Mouse (Mus musculus) thymus, adult 2 months (tissue): ENCODE measurements at regions not wholly inside any gene's neighbourhood (a gene's known extent, or its start where the extent isn't known, plus 50 kb on each side); places are given as distances from the start of the nearest gene placed in this dataset.

Source experiments
- DNase-seq: peaks from one replicate; pipeline ENCODE4 v3.0.0; 2021
- H3K27ac ChIP-seq: fragments of 200-500 bp; 2 replicates; pipeline ENCODE4 v1.5.1; 2012; ENCODE audit warnings: low read length, control low read depth; ENCODE audit not compliant: control insufficient read depth, insufficient read depth
- H3K27me3 ChIP-seq: fragments of 200-500 bp; 2 replicates; pipeline ENCODE4 v1.6.1; 2012; ENCODE audit warnings: mild to moderate bottlenecking, low read length, moderate library complexity, mixed read lengths; ENCODE audit not compliant: control insufficient read depth, insufficient read depth
- H3K36me3 ChIP-seq: fragments of 200-500 bp; 2 replicates; pipeline ENCODE4 v1.6.1; 2012; ENCODE audit warnings: mild to moderate bottlenecking, low read length, moderate library complexity; ENCODE audit not compliant: control insufficient read depth, insufficient read depth
- H3K4me1 ChIP-seq: fragments of 200-500 bp; replicated peaks from 2 replicates; pipeline ENCODE4 v1.6.1; 2012; ENCODE audit warnings: low read length; ENCODE audit not compliant: control insufficient read depth, insufficient read depth
- H3K4me3 ChIP-seq: fragments of 200-500 bp; 2 replicates; pipeline ENCODE4 v1.5.1; 2012; ENCODE audit warnings: mild to moderate bottlenecking, low read length, control low read depth, moderate library complexity; ENCODE audit not compliant: control insufficient read depth, insufficient read depth
- CTCF ChIP-seq: fragments of 200-500 bp; IDR thresholded peaks from 2 replicates; pipeline ENCODE4 v1.5.1; 2012; ENCODE audit warnings: mild to moderate bottlenecking, control low read depth, low read length, moderate library complexity, borderline replicate concordance; ENCODE audit not compliant: control insufficient read depth, poor library complexity, insufficient read depth; ENCODE audit errors: extremely low read depth
- POLR2A ChIP-seq: fragments of 200-500 bp; IDR thresholded peaks from 2 replicates; pipeline ENCODE4 v1.6.1; 2012; ENCODE audit warnings: mild to moderate bottlenecking, low read length, control low read depth, moderate library complexity; ENCODE audit not compliant: control insufficient read depth, poor library complexity, insufficient read depth; ENCODE audit errors: extremely low read depth
- WGBS: fragments of 180-500 bp; shearing (Covaris S2); methylation state at CpG from one replicate; pipeline ENCODE4 v1.1.7; 2018; 5-methylcytosine and 5-hydroxymethylcytosine counted together

DNA sequence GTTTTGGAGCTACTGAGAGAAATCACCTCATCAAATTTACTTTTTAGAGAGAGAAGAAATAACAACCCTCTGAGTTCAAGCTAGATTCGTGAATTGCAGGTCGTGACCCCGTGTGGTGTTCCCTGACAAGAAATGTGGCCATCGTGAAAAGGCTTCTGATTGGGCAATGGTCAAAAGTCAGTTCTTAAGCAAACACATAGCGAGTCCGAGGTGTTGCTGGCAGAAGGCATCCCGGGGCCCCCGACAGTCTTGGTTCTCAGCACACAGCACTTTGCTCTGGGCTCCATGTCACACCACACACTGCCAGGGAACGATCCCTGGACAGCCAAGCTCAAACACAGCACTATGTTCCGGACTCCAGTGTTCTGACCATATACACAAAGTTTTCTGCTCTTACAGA lies 320.0 kb downstream of the Etnk1 start:
- 97% methylated on average over 10 of the region's 10 CpGs for WGBS
- no peak for DNase-seq
- no peaks in the 10 kb centered on the region for H3K27me3 ChIP-seq
- no peak for TF ChIP-seq POLR2A
- TF ChIP-seq CTCF: no peak
- H3K27ac ChIP-seq: no peak overlapping the region
- H3K36me3 ChIP-seq: no peaks in the 10 kb centered on the region
- no peak overlapping the region for H3K4me3 ChIP-seq
- H3K4me1 ChIP-seq: no peaks in the 10 kb centered on the region

DNA sequence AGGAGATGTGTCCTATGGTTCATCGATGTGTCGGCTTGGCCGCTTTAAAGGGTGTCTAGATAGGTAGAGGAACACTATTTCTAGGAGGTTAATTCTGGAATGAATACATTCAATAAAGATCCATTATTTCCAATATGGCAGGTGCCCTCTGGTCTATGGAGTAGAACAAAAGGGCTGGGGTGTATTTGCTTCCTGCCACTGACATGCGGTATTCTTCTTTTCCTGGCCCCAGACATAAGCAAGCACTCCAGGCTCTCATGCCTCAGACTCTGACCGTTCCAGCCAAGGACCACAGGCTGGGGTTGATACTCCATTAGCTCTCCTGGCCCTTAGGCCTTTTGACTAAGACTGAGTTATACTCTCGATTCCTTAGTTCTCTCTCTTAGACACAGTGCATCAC lies 323.0 kb downstream of the Etnk1 start:
- no peak for DNase-seq
- Histone ChIP-seq H3K27ac (no peak overlapping the region), H3K36me3 (no peaks in the 10 kb centered on the region), H3K4me3 (no peak overlapping the region), H3K27me3 (no peaks in the 10 kb centered on the region), H3K4me1 (no peaks in the 10 kb centered on the region)
- 97% methylated on average over 6 of the region's 6 CpGs for WGBS
- TF ChIP-seq CTCF (no peak), POLR2A (no peak)

DNA sequence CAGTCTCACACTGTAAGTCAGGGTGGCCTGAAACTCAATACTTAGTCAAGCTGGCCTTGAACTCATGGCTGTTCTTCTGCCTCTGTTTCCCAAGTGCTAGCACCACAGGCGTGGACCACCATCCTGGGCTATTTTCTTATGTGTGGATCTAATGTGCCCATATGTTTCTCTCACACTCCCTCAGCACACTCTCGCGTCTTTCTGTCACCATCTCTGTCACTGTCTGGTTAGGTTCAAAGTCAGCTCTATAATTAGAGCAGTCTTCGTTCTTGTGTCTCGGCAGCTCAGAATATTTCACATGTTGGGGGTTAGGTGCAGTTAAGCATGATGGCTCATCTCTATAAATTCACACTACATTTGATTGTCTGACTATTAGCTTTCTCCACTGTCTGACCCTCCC lies 324.4 kb downstream of the Etnk1 start:
- Histone ChIP-seq H3K27me3 (no peaks in the 10 kb centered on the region), H3K36me3 (no peaks in the 10 kb centered on the region), H3K4me3 (no peak overlapping the region), H3K4me1 (no peaks in the 10 kb centered on the region), H3K27ac (no peak overlapping the region)
- no peak for DNase-seq
- TF ChIP-seq CTCF: no peak
- TF ChIP-seq POLR2A: no peak
- 96% methylated on average over 5 of the region's 5 CpGs for WGBS

DNA sequence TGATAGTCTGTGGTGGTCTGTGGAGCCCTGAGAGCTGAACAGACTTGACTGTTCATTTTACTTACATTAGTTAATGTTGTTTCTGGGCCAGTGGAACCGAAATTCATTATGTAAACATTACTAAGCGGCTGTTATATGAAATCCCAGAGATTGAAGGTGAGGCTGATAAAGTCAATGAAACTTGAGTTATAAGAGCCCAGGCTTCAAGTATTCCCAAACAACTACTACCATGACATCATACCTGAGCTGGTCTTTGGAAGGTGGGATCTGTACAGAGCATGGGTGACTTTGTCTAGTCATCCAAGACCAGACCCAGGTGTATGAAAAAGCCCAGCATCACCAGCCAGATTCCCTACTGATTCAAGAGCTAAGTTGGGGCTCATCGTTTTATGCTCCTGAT lies 326.5 kb downstream of the Etnk1 start:
- no peak for DNase-seq
- WGBS: 98% methylated on average over 3 of the region's 3 CpGs
- no peak overlapping the region for H3K27ac ChIP-seq
- no peaks in the 10 kb centered on the region for H3K4me1 ChIP-seq
- no peak for TF ChIP-seq CTCF
- TF ChIP-seq POLR2A: no peak
- no peaks in the 10 kb centered on the region for H3K36me3 ChIP-seq
- no peaks in the 10 kb centered on the region for H3K27me3 ChIP-seq
- no peak overlapping the region for H3K4me3 ChIP-seq

DNA sequence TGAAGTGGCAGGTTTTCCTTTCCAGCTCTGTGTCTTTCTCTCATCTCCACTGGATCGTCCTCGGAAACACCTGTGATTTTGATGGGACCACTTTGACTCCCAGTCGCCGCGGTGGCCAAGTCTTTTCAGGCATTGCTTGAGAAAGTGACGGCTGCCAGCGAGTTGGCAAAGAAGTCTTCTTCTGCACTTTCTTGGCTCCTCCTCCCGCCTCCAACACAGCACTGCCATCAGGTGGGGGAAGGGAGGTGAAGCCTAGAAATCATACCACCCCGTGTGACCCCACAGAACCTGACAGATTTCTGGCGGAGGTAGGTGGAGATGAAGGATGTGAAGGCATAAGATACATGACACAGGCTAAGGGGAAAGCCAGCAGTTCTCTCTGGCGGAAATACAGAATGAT lies 327.3 kb downstream of the Etnk1 start:
- 96% methylated on average over 11 of the region's 11 CpGs for WGBS
- TF ChIP-seq POLR2A (no peak), CTCF (no peak)

DNA sequence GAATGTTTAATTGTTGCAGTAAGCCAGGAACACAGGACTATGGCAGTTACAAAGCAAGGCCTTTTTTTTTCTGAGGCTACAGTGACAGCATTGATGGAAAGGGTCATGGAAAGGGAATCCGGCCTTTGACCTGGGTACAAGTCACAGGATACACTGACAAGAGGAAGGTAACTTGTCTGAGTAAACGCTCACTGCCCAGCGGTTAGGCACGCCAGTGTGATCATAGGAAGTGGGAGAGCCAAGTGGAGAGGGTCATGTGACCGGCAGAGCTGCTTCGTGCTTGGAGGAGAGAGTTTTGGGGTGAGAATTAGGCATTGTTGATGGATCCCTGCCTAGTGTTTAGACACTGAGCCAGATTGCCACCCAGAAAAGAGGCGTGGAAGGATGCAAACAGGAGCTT lies 327.9 kb downstream of the Etnk1 start:
- no peak overlapping the region for H3K27ac ChIP-seq
- WGBS: 71% methylated on average over 7 of the region's 7 CpGs
- TF ChIP-seq POLR2A: no peak
- no peak for TF ChIP-seq CTCF
- H3K36me3 ChIP-seq: no peaks in the 10 kb centered on the region
- no peak overlapping the region for H3K4me3 ChIP-seq
- H3K4me1 ChIP-seq: no peaks in the 10 kb centered on the region
- H3K27me3 ChIP-seq: no peaks in the 10 kb centered on the region
- DNase-seq: no peak

More for the DNA sequence above, 327.3 kb downstream of the Etnk1 start:
- Histone ChIP-seq H3K27ac (no peak overlapping the region), H3K36me3 (no peaks in the 10 kb centered on the region), H3K4me1 (no peaks in the 10 kb centered on the region), H3K27me3 (no peaks in the 10 kb centered on the region), H3K4me3 (no peak overlapping the region)
- no peak for DNase-seq

DNA sequence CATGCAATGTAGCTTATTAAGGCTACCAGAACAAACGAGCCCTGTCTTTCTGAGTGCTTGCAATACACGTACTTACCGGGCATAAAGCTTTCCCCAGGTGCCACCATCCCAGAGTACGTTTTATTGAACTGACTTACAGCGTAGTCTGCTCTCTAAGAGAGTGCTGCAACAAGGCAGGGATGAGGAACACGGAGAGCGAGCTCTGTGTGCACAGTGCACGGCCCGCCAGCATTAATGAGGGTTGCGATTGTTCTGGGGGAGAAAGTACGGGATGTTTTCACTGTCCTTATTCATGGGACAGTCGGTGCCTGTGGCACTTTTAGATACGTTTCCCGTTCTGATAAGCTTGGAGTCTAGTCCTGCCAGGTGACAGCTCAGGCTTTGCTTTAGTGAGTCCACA lies 331.7 kb downstream of the Etnk1 start:
- 96% methylated on average over 14 of the region's 14 CpGs for WGBS
- no peaks in the 10 kb centered on the region for H3K4me1 ChIP-seq
- H3K4me3 ChIP-seq: no peak overlapping the region
- H3K27me3 ChIP-seq: no peaks in the 10 kb centered on the region
- no peak overlapping the region for H3K27ac ChIP-seq
- H3K36me3 ChIP-seq: no peaks in the 10 kb centered on the region
- TF ChIP-seq CTCF (no peak), POLR2A (no peak)
- DNase-seq: no peak
